Mouse (Mus musculus): Measurements from ENCODE around the gene Prr14l. TPM values are rescaled to one million over a fixed set of nuclear protein-coding genes. Genes with fewer than 3 reads are reported as not detected.
A peak's percentile ranks its signal among the peaks of the same experiment; 100 is the strongest.

Prr14l gene
- total and polyA plus RNA-seq, 3 experiments: 37.0 to 135 (median 39.9) TPM

GRCm38 (mm10) chr5:32854818-32855217 is 762 bp upstream of the Prr14l start (continued):
- TF ChIP-seq MXI1 (IDR thresholded peaks at IDR 0.05; ENCODE audit: low read depth, low read length): no peak
- peak; percentile 9; the same call in 1 of the 2 replicates for TF ChIP-seq ZNF384 (IDR thresholded peaks at IDR 0.05; ENCODE audit: low read depth, low read length)
- TF ChIP-seq UBTF (IDR thresholded peaks at IDR 0.05; ENCODE audit: borderline replicate concordance, insufficient read depth, low read depth, low read length): no peak
- no peak for TF ChIP-seq POLR2AphosphoS5 (IDR thresholded peaks at IDR 0.05; ENCODE audit: borderline replicate concordance, low read depth, low read length)
- no peak; the same call in 1 of the 2 replicates for TF ChIP-seq HCFC1 (IDR thresholded peaks at IDR 0.05; ENCODE audit: low read depth, low read length)
- no peak for TF ChIP-seq CTCF (IDR thresholded peaks at IDR 0.05 in 2 of 3, conservative IDR thresholded peaks at IDR 0.05 in 1 of 3; ENCODE audit: control insufficient read depth in 1 of 3, insufficient read depth in 1 of 3, low read depth in 2 of 3, low read length in 3 of 3, poor library complexity in 1 of 3, severe bottlenecking in 1 of 3)
- TF ChIP-seq MYB (IDR thresholded peaks at IDR 0.05; ENCODE audit: low read depth, low read length): no peak
- no peak for TF ChIP-seq GABPA (IDR thresholded peaks at IDR 0.05; ENCODE audit: low read depth, low read length)
- TF ChIP-seq MAZ (IDR thresholded peaks at IDR 0.05; ENCODE audit: low read depth, low read length): no peak
- TF ChIP-seq NELFE (IDR thresholded peaks at IDR 0.05; ENCODE audit: low read depth, low read length): no peak
- no peak for TF ChIP-seq TCF12 (IDR thresholded peaks at IDR 0.05; ENCODE audit: low read depth, low read length)

- H3K27ac ChIP-seq (ENCODE audit: control insufficient read depth, low read depth, low read length): peak overlapping the region; percentile 12
- H3K4me3 ChIP-seq (ENCODE audit: control insufficient read depth in 1 of 2, insufficient read depth in 1 of 2, low read depth in 2 of 2, low read length in 2 of 2): peak overlapping the region; percentile 83 to 97
Observed at GRCm38 (mm10) chr5:32852026-32852425, 2.0 kb downstream of the Prr14l start.

More at GRCm38 (mm10) chr5:32852026-32852425, 2.0 kb downstream of the Prr14l start:
- H3K4me1 ChIP-seq (ENCODE audit: control insufficient read depth in 1 of 2, insufficient read depth in 2 of 2, low read length in 2 of 2): peaks cover 24% of the 10 kb centered on the region in 2 experiments
- H3K79me2 ChIP-seq (ENCODE audit: control insufficient read depth, insufficient read depth, low read length, poor library complexity): peaks cover 57% of the 10 kb centered on the region
- H3K9me3 ChIP-seq (replicated peaks; ENCODE audit: insufficient read depth, low read length): no peaks in the 10 kb centered on the region
- H3K27me3 ChIP-seq (ENCODE audit: control insufficient read depth in 1 of 2, insufficient read depth in 2 of 2, low read length in 2 of 2): no peaks in the 10 kb centered on the region
- DNase-seq (ENCODE audit: low read depth, low spot score): peak; percentile 54
- H3K9ac ChIP-seq (ENCODE audit: control insufficient read depth, low read depth, low read length, poor library complexity, severe bottlenecking): peak overlapping the region; percentile 90
- H3K36me3 ChIP-seq (ENCODE audit: control insufficient read depth in 1 of 2, insufficient read depth in 2 of 2, low read length in 2 of 2): peaks cover 20 to 36% of the 10 kb centered on the region in 2 experiments
- TF ChIP-seq SMC3 (IDR thresholded peaks at IDR 0.05; ENCODE audit: low read depth, low read length): no peak
- 0 out of 2 replicates have a peak, but pooled peaks have one; percentile 27 for TF ChIP-seq GATA1 (IDR thresholded peaks at IDR 0.05; ENCODE audit: low read depth, low read length)
- no peak for TF ChIP-seq MAZ (IDR thresholded peaks at IDR 0.05; ENCODE audit: low read depth, low read length)
- no peak for TF ChIP-seq POLR2AphosphoS2 (IDR thresholded peaks at IDR 0.05; ENCODE audit: low read length)
- no peak for TF ChIP-seq TBP (IDR thresholded peaks at IDR 0.05; ENCODE audit: low read depth, low read length)
- TF ChIP-seq MYC (IDR thresholded peaks at IDR 0.05; ENCODE audit: low read depth, low read length): no peak
- peak; percentile 17; the same call in 1 of the 2 replicates for TF ChIP-seq MXI1 (IDR thresholded peaks at IDR 0.05; ENCODE audit: low read depth, low read length)
- TF ChIP-seq ZC3H11A (IDR thresholded peaks at IDR 0.05; ENCODE audit: low read depth, low read length): no peak
- TF ChIP-seq ZKSCAN1 (IDR thresholded peaks at IDR 0.05; ENCODE audit: low read depth, low read length): no peak
- TF ChIP-seq KAT2A (conservative IDR thresholded peaks at IDR 0.05; ENCODE audit: low read depth, low read length): no peak
- TF ChIP-seq BHLHE40 (IDR thresholded peaks at IDR 0.05; ENCODE audit: borderline replicate concordance, low read depth, low read length): no peak
- 0 out of 2 replicates have a peak, but pooled peaks have one; percentile 12 for TF ChIP-seq ELF1 (IDR thresholded peaks at IDR 0.05; ENCODE audit: low read depth, low read length)
- TF ChIP-seq MYB (IDR thresholded peaks at IDR 0.05; ENCODE audit: low read depth, low read length): no peak
- peak; percentile 51; the same call in 1 of the 2 replicates for TF ChIP-seq ETS1 (IDR thresholded peaks at IDR 0.05; ENCODE audit: low read depth, low read length)
- TF ChIP-seq HCFC1 (IDR thresholded peaks at IDR 0.05; ENCODE audit: low read depth, low read length): no peak
- TF ChIP-seq EP300 (IDR thresholded peaks at IDR 0.05; ENCODE audit: low read depth in 1 of 2, low read length in 2 of 2): no peak
- no peak for TF ChIP-seq UBTF (IDR thresholded peaks at IDR 0.05; ENCODE audit: borderline replicate concordance, insufficient read depth, low read depth, low read length)
- TF ChIP-seq RAD21 (IDR thresholded peaks at IDR 0.05; ENCODE audit: low read depth, low read length): no peak
- no peak for TF ChIP-seq JUND (IDR thresholded peaks at IDR 0.05; ENCODE audit: low read depth, low read length)
- TF ChIP-seq USF2 (IDR thresholded peaks at IDR 0.05; ENCODE audit: borderline replicate concordance in 1 of 2, insufficient read depth in 1 of 2, low read depth in 1 of 2, low read length in 2 of 2): no peak
- no peak for TF ChIP-seq USF1 (IDR thresholded peaks at IDR 0.05; ENCODE audit: low read depth, low read length)
- TF ChIP-seq ZNF384 (IDR thresholded peaks at IDR 0.05; ENCODE audit: low read depth, low read length): no peak
- TF ChIP-seq TCF12 (IDR thresholded peaks at IDR 0.05; ENCODE audit: low read depth, low read length): no peak
- no peak for TF ChIP-seq TAL1 (IDR thresholded peaks at IDR 0.05; ENCODE audit: low read length)
- peak; percentile 54 for TF ChIP-seq SIN3A (IDR thresholded peaks at IDR 0.05; ENCODE audit: low read length)
- TF ChIP-seq NELFE (IDR thresholded peaks at IDR 0.05; ENCODE audit: low read depth, low read length): no peak
